Mouse (Mus musculus) left cerebral cortex, postnatal 14 days (tissue): Measurements from ENCODE around the gene Myh7. TPM values are rescaled to one million over a fixed set of nuclear protein-coding genes. Genes with fewer than 3 reads are reported as not detected.
"Not testable (repeated sequence)": the region's sequence is repeated elsewhere in the genome, so short reads cannot be mapped to it uniquely, and the experiment has no call there.

ENCODE experiments used
- DNase-seq, 2 experiments: peaks; one replicate each; pipeline ENCODE4 v3.0.0; 2021 to 2022; ENCODE audit warnings: low spot score in 2 of 2, mixed read lengths in 1 of 2
- intact Hi-C: fragments of 180-260 bp; cut with DNase I; formaldehyde crosslinking; loops from one replicate; pipeline ENCODE4 v1.15.1; 2025
- long read RNA-seq, 2 experiments: library from polyadenylated mRNA; stranded (forward); transcript quantifications; one replicate each; pipeline ENCODE4 v2.0.0; 2021
- total RNA-seq, 2 experiments: library from RNA; stranded (reverse); gene quantifications; 2 replicates each; pipeline ENCODE4 v1.2.3; 2021

Gene Myh7
- 1 to 10 TPM; 5.6 to 7.8 TPM for total RNA-seq
- long read RNA-seq, experiment 1, partial matches to known transcripts, result 20 of 21 reads
- long read RNA-seq, experiment 1, other reads (novel, unspliced or antisense), result 1 of 21 reads
- long read RNA-seq, experiment 2, partial matches to known transcripts, result 17 of 17 reads
- long read RNA-seq, experiment 2, other reads (novel, unspliced or antisense), result 0 of 17 reads

- intact Hi-C loops, result loop anchor here (5.0 kb wide), 1 partner anchor 42 kb away; no protein-coding TSS in a partner anchor
Observed at GRCm38 (mm10) chr14:54994136-54994868, at the start of gene Myh7. Myh7 (minus strand) TSS chr14:54994626.

GRCm38 (mm10) chr14:55043694-55044093 is 49.3 kb upstream of the Myh7 start:
- DNase-seq, intact Hi-C loops: not testable (repeated sequence)

More at GRCm38 (mm10) chr14:54994136-54994868, at the start of gene Myh7:
- peak in 1 of 2 experiments; percentile 70 for DNase-seq

- DNase-seq, result no peak
- intact Hi-C loops, result no loop called here
Observed at GRCm38 (mm10) chr14:55032695-55033225, 38.3 kb upstream of the Myh7 start.

- no peak for DNase-seq
- intact Hi-C loops, result loop anchor here (5.0 kb wide), 1 partner anchor 33 kb away; no protein-coding TSS in a partner anchor
Observed at GRCm38 (mm10) chr14:55029034-55029698, 34.7 kb upstream of the Myh7 start.

- intact Hi-C loops, result loop anchor here (5.0 kb wide), 1 partner anchor 34 kb away; no protein-coding TSS in a partner anchor
Observed at GRCm38 (mm10) chr14:55028333-55028835, 34.0 kb upstream of the Myh7 start.

GRCm38 (mm10) chr14:55027653-55028052 is 33.2 kb upstream of the Myh7 start:
- peak in 1 of 2 experiments; percentile 9 for DNase-seq
- intact Hi-C loops, result loop anchor here (5.0 kb wide), 1 partner anchor 35 kb away; no protein-coding TSS in a partner anchor

More at GRCm38 (mm10) chr14:55028333-55028835, 34.0 kb upstream of the Myh7 start:
- DNase-seq, result no peak

GRCm38 (mm10) chr14:55027251-55027650 is 32.8 kb upstream of the Myh7 start:
- DNase-seq, result no peak
- intact Hi-C loops, result loop anchor here (5.0 kb wide), 1 partner anchor 35 kb away; no protein-coding TSS in a partner anchor

- intact Hi-C loops, result loop anchor here (2.0 to 5.0 kb wide), 3 partner anchors 37 to 75 kb away; no protein-coding TSS in a partner anchor
- no peak for DNase-seq
Observed at GRCm38 (mm10) chr14:55025527-55025926, 31.1 kb upstream of the Myh7 start.

GRCm38 (mm10) chr14:55024236-55024635 is 29.8 kb upstream of the Myh7 start:
- intact Hi-C loops, result loop anchor here (2.0 kb wide), 2 partner anchors 55 to 77 kb away; no protein-coding TSS in a partner anchor
- DNase-seq, result peak; percentile 63 to 67

GRCm38 (mm10) chr14:55023011-55023410 is 28.6 kb upstream of the Myh7 start:
- intact Hi-C loops, result no loop called here
- DNase-seq, result no peak

GRCm38 (mm10) chr14:55020394-55020793 is 26.0 kb upstream of the Myh7 start:
- intact Hi-C loops, result no loop called here
- no peak for DNase-seq

- DNase-seq, result no peak
- intact Hi-C loops, result no loop called here
Observed at GRCm38 (mm10) chr14:55016876-55017275, 22.4 kb upstream of the Myh7 start.

- intact Hi-C loops, result loop anchor here (2.0 kb wide), 2 partner anchors 115 to 173 kb away; no protein-coding TSS in a partner anchor
- no peak for DNase-seq
Observed at GRCm38 (mm10) chr14:55015767-55016111, 21.3 kb upstream of the Myh7 start.

GRCm38 (mm10) chr14:55014991-55015766 is 20.8 kb upstream of the Myh7 start, which contains the start of gene Ngdn:
Ngdn (plus strand) TSS chr14:55015454.
- intact Hi-C loops, result loop anchor here (2.0 kb wide), 2 partner anchors 114 to 172 kb away; no protein-coding TSS in a partner anchor
- DNase-seq, result peak; percentile 100

GRCm38 (mm10) chr14:55014591-55014990 is 20.2 kb upstream of the Myh7 start:
- DNase-seq, result peak; percentile 65 to 74
- intact Hi-C loops, result loop anchor here (2.0 kb wide), 2 partner anchors 114 to 172 kb away; no protein-coding TSS in a partner anchor

GRCm38 (mm10) chr14:55011116-55011515 is 16.7 kb upstream of the Myh7 start:
- intact Hi-C loops, result no loop called here
- no peak for DNase-seq

- intact Hi-C loops, result no loop called here
Observed at GRCm38 (mm10) chr14:55008417-55008816, 14.0 kb upstream of the Myh7 start.

GRCm38 (mm10) chr14:55007120-55007908 is 12.9 kb upstream of the Myh7 start:
- intact Hi-C loops, result no loop called here

More at GRCm38 (mm10) chr14:55008417-55008816, 14.0 kb upstream of the Myh7 start:
- no peak for DNase-seq

More at GRCm38 (mm10) chr14:55007120-55007908, 12.9 kb upstream of the Myh7 start:
- no peak for DNase-seq
